Mouse (Mus musculus) intestine, postnatal 0 days (tissue): ENCODE data around the gene Pip5k1a. TPM values are rescaled to one million over a fixed set of nuclear protein-coding genes. Genes with fewer than 3 reads are reported as not detected.
"Not testable (repeated sequence)": the region's sequence is repeated elsewhere in the genome, so short reads cannot be mapped to it uniquely, and the experiment has no call there.

ENCODE experiments used
- ATAC-seq: fragments of 200-750 bp; cut with Nextera tagmentation; 2 replicates; pipeline ENCODE4 v1.8.0; 2017; ENCODE audit warnings: mild to moderate bottlenecking, moderate TSS enrichment, moderate library complexity
- H3K27ac ChIP-seq: fragments of 300-500 bp; sonication (generic); 2 replicates; pipeline ENCODE4 v1.5.1; 2014; ENCODE audit warnings: mild to moderate bottlenecking, low read depth, low read length, moderate library complexity
- H3K27me3 ChIP-seq: fragments of 300-500 bp; sonication (generic); replicated peaks from 2 replicates; pipeline ENCODE4 v1.6.1; 2014; ENCODE audit warnings: low read length, mixed read lengths; ENCODE audit not compliant: control insufficient read depth, insufficient read depth
- H3K36me3 ChIP-seq: fragments of 300-500 bp; sonication (generic); 2 replicates; pipeline ENCODE4 v1.6.1; 2014; ENCODE audit warnings: mild to moderate bottlenecking, moderate library complexity; ENCODE audit not compliant: control insufficient read depth, insufficient read depth
- H3K4me1 ChIP-seq: fragments of 300-500 bp; sonication (generic); replicated peaks from 2 replicates; pipeline ENCODE4 v1.6.1; 2014; ENCODE audit warnings: antibody characterized with exemption, low read length, mixed read lengths; ENCODE audit not compliant: control insufficient read depth, insufficient read depth
- H3K4me2 ChIP-seq: fragments of 300-500 bp; sonication (generic); replicated peaks from 2 replicates; pipeline ENCODE4 v1.6.1; 2014; ENCODE audit warnings: low read depth, mild to moderate bottlenecking, moderate library complexity
- H3K4me3 ChIP-seq: fragments of 300-500 bp; sonication (generic); 2 replicates; pipeline ENCODE4 v1.5.1; 2014; ENCODE audit warnings: low read depth, low read length
- H3K9ac ChIP-seq: fragments of 300-500 bp; sonication (generic); 2 replicates; pipeline ENCODE4 v1.6.1; 2014; ENCODE audit warnings: mild to moderate bottlenecking, low read depth, low read length
- H3K9me3 ChIP-seq: fragments of 300-500 bp; sonication (generic); 2 replicates; pipeline ENCODE4 v1.6.1; 2016; ENCODE audit warnings: mixed run types; ENCODE audit not compliant: control insufficient read depth
- CTCF ChIP-seq: sonication (generic); IDR thresholded peaks from 2 replicates; pipeline ENCODE4 v1.5.1; 2016; ENCODE audit warnings: low read depth, mild to moderate bottlenecking, control low read depth, antibody characterized with exemption, moderate library complexity
- WGBS: fragments of 180-500 bp; shearing (Covaris S2); extraction: QIAGEN DNeasy Blood & Tissue Kit; methylation state at CpG from one replicate; pipeline ENCODE4 v1.1.7; 2014; 5-methylcytosine and 5-hydroxymethylcytosine counted together
- polyA plus RNA-seq: library from polyadenylated mRNA; unstranded; fragments of >200 nt; fragmentation: Nextera tagmentation; extraction: Ambion mirVana; gene quantifications from 2 replicates; pipeline ENCODE4 v1.2.1, GENCODE M21; 2015

Gene Pip5k1a
- polyA plus RNA-seq, 1 experiment from 2014 or later = 13.1 TPM

GRCm38 (mm10) chr3:95133680-95134101 is 27.0 kb upstream of the Pip5k1a start, which contains the start of the genes Scnm1 and Lysmd1:
TSS of gene Scnm1 (minus strand) at chr3:95134011.
TSS of gene Lysmd1 (plus strand) at chr3:95134088.
- Histone ChIP-seq H3K36me3 (peaks cover 24% of the 10 kb centered on the region), H3K9me3 (no peaks in the 10 kb centered on the region), H3K9ac (peak within 1 kb of the TSS; percentile 75), H3K4me2 (peak within 1 kb of the TSS; percentile 86), H3K4me3 (peak within 1 kb of the TSS; percentile 72), H3K27ac (peak within 1 kb of the TSS; percentile 46; the same call in 1 of the 2 replicates), H3K27me3 (no peaks in the 10 kb centered on the region), H3K4me1 (peaks cover 7% of the 10 kb centered on the region; the same call in 1 of the 2 replicates)
- under 1% methylated on average over 20 of the region's 20 CpGs for WGBS
- peak; percentile 55 for TF ChIP-seq CTCF
- ATAC-seq = peak; percentile 91

- Histone ChIP-seq H3K9me3 (no peaks in the 10 kb centered on the region), H3K27me3 (no peaks in the 10 kb centered on the region), H3K36me3 (peaks cover 29% of the 10 kb centered on the region), H3K4me1 (peaks cover 7% of the 10 kb centered on the region; the same call in 1 of the 2 replicates), H3K27ac (no peak overlapping the region), H3K4me3 (peak overlapping the region; percentile 72), H3K4me2 (peak overlapping the region; percentile 86), H3K9ac (peak overlapping the region; percentile 75)
- 52% methylated on average over 11 of the region's 11 CpGs for WGBS
- TF ChIP-seq CTCF = no peak
- ATAC-seq = peak; percentile 1; the same call in 1 of the 2 replicates
These were observed 26.4 kb upstream of the Pip5k1a start for GRCm38 (mm10) chr3:95133176-95133575.

- WGBS = 94% methylated on average over 2 of the region's 2 CpGs
- not testable (repeated sequence) for H3K9me3 ChIP-seq, H3K9ac ChIP-seq, ATAC-seq, H3K4me2 ChIP-seq, H3K27ac ChIP-seq, H3K4me3 ChIP-seq, H3K27me3 ChIP-seq, H3K4me1 ChIP-seq
- TF ChIP-seq CTCF = peak; percentile 49
- H3K36me3 ChIP-seq = peaks cover 28% of the 10 kb centered on the region
These were observed 25.7 kb upstream of the Pip5k1a start for GRCm38 (mm10) chr3:95132389-95132788.

GRCm38 (mm10) chr3:95130081-95130480 is 23.4 kb upstream of the Pip5k1a start:
- H3K9me3 ChIP-seq = no peaks in the 10 kb centered on the region
- WGBS = 81% methylated on average over 5 of the region's 5 CpGs
- no peak for ATAC-seq
- no peak overlapping the region for H3K4me2 ChIP-seq
- no peak overlapping the region for H3K27ac ChIP-seq
- no peak overlapping the region for H3K4me3 ChIP-seq
- peaks cover 7% of the 10 kb centered on the region; the same call in 1 of the 2 replicates for H3K4me1 ChIP-seq
- no peak overlapping the region for H3K9ac ChIP-seq
- no peaks in the 10 kb centered on the region for H3K27me3 ChIP-seq
- peaks cover 28% of the 10 kb centered on the region for H3K36me3 ChIP-seq
- TF ChIP-seq CTCF = no peak

- Histone ChIP-seq H3K36me3 (peaks cover 28% of the 10 kb centered on the region), H3K27me3 (no peaks in the 10 kb centered on the region), H3K4me3 (no peak overlapping the region), H3K4me1 (peaks cover 7% of the 10 kb centered on the region; the same call in 1 of the 2 replicates), H3K9ac (no peak overlapping the region), H3K9me3 (no peaks in the 10 kb centered on the region), H3K4me2 (no peak overlapping the region), H3K27ac (no peak overlapping the region)
- TF ChIP-seq CTCF = no peak
- 65% methylated on average over 6 of the region's 6 CpGs for WGBS
- no peak for ATAC-seq
These were observed 22.5 kb upstream of the Pip5k1a start for GRCm38 (mm10) chr3:95129226-95129651.

- no peaks in the 10 kb centered on the region for H3K27me3 ChIP-seq
- H3K27ac ChIP-seq = no peak overlapping the region
- no peak overlapping the region for H3K4me2 ChIP-seq
- H3K9ac ChIP-seq = no peak overlapping the region
- TF ChIP-seq CTCF = no peak
- no peak overlapping the region for H3K4me3 ChIP-seq
- peaks cover 46% of the 10 kb centered on the region for H3K36me3 ChIP-seq
- no peak for ATAC-seq
- H3K9me3 ChIP-seq = no peaks in the 10 kb centered on the region
- WGBS = 20% methylated on average over 5 of the region's 5 CpGs
- H3K4me1 ChIP-seq = no peaks in the 10 kb centered on the region
These were observed 18.2 kb upstream of the Pip5k1a start for GRCm38 (mm10) chr3:95124972-95125371.

- no peak within 1 kb of the TSS for H3K4me3 ChIP-seq
- H3K4me1 ChIP-seq = no peaks in the 10 kb centered on the region
- H3K9me3 ChIP-seq = no peaks in the 10 kb centered on the region
- no peak within 1 kb of the TSS for H3K9ac ChIP-seq
- no peak for ATAC-seq
- no peak within 1 kb of the TSS for H3K27ac ChIP-seq
- peaks cover 46% of the 10 kb centered on the region for H3K36me3 ChIP-seq
- no peak within 1 kb of the TSS for H3K4me2 ChIP-seq
- TF ChIP-seq CTCF = peak; percentile 71
- WGBS = 55% methylated on average over 6 of the region's 6 CpGs
- no peaks in the 10 kb centered on the region for H3K27me3 ChIP-seq
These were observed 17.5 kb upstream of the Pip5k1a start, which contains the start of gene Tmod4 for GRCm38 (mm10) chr3:95124246-95124645. TSS of gene Tmod4 (plus strand) at chr3:95124476.
